Mouse (Mus musculus) kidney, adult 2 months (tissue): ENCODE results near the gene Nit2.

ENCODE experiments used
- CTCF ChIP-seq: fragments of 200-500 bp; conservative IDR thresholded peaks from 2 replicates; pipeline ENCODE4 v1.5.1; 2011; ENCODE audit warnings: low read depth, mild to moderate bottlenecking, control low read depth, low read length, moderate library complexity, mixed read lengths; ENCODE audit not compliant: insufficient read depth, insufficient read length
- POLR2A ChIP-seq: fragments of 200-500 bp; IDR thresholded peaks from one replicate; pipeline ENCODE4 v1.6.1; 2011; ENCODE audit warnings: low read depth, low read length, control low read depth

- TF ChIP-seq CTCF (no peak), POLR2A (no peak)
These were observed 45.2 kb downstream of the Nit2 start for GRCm38 (mm10) chr16:57121816-57122415.
